Mouse (Mus musculus) layer of hippocampus, postnatal 10 days (tissue): ENCODE data around the gene Igfbp4. TPM values are rescaled to one million over a fixed set of nuclear protein-coding genes. Genes with fewer than 3 reads are reported as not detected.
A peak's percentile ranks its signal among the peaks of the same experiment; 100 is the strongest.

Experiments used
- DNase-seq, 2 experiments: peaks; one replicate each; pipeline ENCODE4 v3.0.0; 2021; ENCODE audit warnings: low spot score in 2 of 2
- total RNA-seq, 2 experiments: library from RNA; stranded (reverse); gene quantifications; 2 replicates each; pipeline ENCODE4 v1.2.3; 2021

Igfbp4 gene
- total RNA-seq, 2 experiments from 2014 or later: 95.0 to 96.7 TPM

DNA sequence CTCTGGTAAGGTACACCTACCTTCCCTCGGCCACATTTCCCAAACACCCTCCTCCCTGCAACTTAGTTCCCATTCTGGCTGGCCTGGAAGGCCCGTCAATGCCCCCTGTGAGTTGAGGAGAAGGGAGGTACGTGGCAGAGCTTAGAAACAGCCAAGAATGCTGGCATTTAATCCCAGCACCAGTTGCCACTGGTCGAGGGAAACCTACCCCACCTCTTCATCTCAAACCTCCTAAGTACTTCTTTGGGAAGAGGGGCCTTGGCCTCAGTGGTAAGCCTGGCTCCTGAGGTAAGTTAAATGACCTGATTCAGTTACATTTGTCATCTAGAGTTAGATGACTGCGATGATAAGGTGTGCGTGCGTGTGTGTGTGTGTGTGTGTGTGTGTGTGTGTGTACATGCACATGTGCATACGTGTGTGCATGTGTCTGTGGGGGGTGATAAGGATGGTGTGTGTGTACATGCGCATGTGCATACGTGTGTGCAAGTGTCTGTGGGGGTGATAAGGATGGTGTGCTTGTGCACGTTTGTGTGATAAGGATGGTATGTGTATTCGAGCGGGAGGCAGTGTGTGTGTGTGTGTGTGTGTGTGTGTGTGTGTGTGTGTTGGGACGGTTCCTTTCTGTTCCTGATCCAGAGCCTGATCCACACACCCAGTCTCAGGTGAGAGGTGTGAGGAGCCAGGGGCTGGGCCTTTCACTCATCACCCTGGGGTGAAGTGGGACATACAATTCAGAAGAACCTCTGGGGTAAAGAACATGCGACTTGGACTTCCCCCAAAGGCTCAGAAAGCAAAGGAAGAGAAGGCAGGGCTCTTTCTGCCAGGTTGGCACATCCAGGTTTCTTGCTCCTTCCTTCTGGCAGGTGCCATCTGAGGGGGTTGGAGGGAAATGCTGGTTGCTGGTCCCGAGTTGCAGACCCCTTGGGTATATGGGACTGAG lies 1.1 kb downstream of the Igfbp4 start:
- no peak for DNase-seq

DNA sequence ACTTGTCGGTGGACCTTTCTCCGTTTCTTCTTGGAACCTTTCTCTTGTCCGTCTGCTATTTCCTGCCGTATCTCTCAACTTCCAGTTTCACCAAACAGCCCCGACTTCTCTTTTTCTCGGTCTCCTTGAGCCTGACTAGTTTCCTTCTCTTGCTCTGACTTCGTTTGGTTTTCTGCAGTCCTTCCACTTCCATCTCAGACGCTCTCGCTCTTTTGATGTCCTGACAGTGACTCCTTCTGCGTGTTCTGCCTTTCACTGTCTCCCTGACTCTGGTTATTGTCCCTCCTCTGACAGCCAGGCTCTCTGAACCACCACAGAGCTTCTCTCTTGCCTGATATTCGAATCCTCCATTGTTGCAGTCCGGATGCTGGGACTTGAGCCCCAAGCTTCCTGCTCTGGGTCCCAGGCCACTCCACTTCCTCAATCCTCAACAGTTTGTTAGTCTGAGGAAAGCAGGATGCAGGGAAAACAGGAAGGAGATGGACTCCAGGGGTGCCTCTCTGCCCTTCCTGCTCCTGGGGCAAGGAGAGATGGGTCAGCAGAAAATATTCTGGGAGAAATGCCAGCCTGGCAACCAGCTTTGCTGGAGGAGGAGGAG lies 1.9 kb downstream of the Igfbp4 start:
- no peak for DNase-seq

DNA sequence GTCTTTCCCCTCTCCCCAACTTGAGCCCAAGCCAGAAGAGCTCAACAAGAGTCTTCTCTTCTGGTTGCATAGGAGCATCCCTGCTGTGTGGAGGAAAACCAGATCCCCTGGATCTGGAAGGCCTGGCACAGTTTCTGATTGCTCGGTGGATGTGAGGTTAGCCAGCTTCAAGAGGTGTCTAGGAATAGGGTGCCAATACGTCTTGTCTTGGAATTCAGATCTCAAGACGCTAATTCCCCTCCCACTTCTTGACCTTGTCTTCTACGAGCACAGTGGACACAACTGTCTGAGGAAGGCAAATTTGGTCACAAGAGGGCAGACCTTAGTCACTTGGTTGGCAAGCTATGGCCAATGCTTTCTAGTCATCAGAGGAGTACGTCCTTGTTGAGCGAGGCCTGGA lies 2.6 kb downstream of the Igfbp4 start:
- DNase-seq: no peak

DNA sequence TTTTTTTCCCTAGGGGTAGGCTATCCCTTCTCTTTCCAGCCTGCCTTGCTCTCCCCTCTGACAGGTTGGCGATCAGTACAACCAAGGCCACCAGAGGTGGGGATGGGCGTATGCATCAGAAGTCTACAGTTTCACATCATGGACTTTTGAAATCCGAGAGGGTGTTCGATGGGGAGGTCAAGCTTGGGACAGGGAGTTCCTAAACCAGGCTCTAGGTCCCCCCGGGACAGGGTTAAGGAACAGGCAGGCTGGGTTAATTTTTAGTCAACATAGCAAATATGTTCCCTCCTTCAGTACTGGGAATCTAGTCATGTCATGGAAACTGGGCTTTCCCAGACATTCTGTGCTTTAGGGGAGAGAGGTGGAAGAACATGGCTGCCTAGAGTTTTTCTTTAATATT lies 3.3 kb downstream of the Igfbp4 start:
- no peak for DNase-seq

DNA sequence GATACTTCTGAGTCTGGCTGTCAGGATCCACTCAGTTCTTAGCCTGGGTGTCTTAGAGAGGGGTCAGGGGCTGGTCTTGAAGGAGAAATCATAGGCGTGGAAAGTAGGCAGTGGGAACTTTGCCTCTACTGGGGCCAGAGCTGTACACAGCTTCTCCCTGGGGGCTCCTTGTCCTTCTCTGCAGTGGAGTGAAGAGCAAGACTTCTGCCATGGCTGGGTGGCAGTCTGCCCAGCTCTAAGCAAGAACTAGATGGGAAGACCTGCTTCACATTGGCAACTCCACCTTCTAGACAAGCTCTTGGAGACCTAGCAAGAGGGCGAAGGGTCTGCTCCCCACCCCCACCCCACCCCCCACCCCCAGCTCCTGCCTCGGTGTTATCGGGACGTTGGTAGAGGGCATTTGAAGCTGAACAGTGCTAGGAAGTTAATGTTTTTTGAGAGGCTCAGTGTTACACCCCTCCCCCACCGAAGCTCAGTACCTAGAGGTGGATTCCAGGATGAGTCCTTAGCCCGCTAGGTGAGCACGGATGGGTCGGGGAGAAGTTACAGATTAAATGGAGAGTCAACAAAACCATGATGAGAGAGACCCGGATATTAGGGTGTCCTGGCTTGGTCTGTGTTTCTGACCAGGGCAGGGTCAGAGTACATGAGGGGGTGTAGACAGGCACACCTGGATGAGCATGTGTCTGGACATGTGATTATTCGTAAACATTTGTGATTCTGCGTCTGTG lies 4.3 kb downstream of the Igfbp4 start:
- DNase-seq: no peak

DNA sequence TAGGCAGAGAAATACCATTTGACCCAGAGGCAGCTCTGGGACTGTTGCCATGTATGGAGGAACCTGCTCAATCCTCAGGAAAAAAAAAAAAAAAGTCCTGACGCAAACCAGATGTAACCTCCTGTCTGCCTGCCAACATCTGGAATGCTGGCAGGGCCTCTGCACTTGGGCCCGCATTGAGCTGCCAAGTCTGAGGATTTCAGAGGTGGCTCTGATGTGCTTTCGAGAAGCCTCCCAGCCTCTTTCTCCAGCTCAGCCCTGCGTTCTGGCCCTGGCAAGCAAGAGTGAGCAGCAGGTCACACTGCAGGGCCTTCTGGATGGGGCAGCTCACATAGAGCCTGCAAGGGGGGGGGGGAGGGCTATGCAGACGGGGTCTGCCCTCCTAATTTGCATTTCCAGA lies 6.1 kb downstream of the Igfbp4 start:
- DNase-seq: no peak

DNA sequence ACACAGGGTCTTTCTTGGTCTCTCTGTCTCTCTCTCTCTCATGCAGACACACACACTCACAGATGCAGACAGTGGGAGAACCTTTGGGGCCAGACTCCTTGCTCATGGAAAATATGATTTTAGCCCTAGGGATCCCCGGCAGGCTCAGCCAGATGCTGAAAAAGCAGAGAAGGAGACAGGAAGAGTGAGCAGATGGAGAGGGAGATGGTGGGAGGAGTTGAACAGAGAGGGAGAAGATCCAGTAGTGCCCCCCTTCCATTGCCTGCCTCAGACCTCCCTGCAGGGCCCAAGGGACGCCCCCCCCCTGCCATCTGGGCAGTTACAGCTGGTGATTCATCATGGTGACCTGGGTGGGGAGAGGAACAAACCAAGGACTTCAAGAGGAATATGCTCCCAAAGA lies 6.6 kb downstream of the Igfbp4 start:
- DNase-seq: no peak

DNA sequence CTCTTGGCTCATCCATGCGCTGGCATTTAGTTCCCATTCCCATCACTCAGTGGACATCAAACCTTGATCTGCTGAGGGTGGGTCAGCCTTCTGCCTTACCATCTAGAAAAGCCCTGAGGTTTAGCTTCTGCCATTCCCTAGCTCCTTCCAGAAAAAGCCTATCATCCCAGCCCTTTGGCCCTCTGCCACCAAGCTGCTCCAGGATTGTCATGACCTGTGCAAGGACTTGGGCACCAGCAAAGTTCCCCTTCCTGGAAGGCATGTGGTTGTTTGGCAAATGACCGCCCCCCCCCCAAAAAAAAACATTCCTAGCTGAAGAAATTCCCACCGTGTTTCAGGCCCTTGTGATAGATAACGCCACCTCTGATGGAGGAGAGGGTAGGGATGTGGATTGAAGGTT lies 14.1 kb downstream of the Igfbp4 start:
- DNase-seq: no peak

DNA sequence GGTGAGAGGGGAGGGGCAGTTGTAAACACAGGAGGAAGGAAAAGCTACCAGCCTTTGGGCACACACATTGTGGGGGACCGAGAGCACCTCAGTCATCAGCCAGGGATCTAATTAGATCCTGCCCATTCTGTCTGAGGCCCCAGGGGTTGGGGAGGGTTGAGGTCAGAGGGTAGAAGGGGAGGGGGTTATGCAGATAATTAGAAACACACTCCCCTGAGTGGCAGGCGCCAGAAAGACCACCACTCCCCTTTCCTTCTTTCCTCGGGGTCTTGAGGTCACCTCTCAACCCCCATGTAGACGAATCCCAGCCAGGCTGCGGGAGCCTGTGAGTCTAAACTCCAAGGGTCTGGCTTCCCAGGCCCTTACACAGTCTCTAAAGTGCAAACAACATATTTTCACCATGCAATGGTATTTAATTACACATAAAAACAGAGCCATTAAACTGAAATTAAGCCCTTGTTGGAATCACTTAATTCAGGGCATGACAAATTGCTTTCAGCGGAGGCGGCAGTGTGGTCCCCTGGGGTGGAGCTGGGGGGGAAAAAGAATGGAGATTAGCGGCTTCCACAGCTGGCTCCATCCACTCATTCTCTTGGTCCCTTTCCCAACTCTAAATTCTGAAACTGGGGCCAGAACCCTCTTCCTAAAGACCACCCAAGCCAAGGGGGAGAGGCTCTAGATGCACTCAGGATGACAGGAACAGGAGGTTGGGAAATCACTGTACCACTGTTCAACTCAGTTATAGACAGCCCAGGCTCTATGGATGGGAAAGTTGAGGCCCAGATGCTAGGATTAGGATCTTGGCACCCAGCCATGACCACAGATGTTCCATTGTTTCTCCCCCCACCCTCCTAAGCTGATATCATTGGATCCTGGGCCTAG lies 14.8 kb downstream of the Igfbp4 start:
- DNase-seq: no peak

DNA sequence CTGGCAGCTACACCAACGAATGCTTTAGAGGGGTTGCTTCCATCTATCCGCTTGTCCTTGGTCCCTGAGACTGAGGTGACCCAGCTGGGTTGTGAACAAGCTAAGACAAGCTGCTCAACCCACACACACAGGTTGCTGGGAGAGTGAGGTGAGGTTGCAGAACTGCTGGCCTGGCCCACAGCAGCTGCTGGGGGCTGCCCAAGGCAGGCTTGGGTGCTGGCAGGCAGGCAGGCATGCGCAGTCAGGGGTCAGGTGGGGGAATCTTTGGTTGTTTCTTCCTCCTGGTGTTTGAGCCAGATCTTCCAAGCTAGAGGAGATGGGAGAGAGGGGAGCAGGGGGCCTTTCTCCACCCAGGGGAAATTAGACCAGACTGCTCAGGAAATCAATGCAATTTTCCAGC lies 19.4 kb downstream of the Igfbp4 start:
- DNase-seq: no peak

DNA sequence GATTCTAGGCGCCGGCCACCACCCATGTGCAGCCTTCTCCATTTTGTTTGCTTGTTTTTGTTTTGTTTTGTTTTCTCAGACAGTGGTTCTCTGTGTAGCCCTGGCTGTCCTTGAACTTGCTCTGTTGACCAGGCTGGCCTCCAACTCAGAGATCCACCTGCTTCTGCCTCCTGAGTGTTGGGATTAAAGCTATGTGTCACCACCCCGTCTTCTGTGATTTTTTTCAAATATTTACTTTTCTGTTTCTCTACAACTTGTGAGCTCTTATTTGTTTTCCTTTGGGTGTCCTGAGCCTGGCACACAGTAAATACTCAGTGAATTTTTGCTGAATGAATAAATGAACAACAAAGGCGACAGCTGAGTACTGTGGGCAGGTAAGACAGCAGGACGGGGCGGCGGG lies 21.6 kb downstream of the Igfbp4 start:
- DNase-seq: no peak

DNA sequence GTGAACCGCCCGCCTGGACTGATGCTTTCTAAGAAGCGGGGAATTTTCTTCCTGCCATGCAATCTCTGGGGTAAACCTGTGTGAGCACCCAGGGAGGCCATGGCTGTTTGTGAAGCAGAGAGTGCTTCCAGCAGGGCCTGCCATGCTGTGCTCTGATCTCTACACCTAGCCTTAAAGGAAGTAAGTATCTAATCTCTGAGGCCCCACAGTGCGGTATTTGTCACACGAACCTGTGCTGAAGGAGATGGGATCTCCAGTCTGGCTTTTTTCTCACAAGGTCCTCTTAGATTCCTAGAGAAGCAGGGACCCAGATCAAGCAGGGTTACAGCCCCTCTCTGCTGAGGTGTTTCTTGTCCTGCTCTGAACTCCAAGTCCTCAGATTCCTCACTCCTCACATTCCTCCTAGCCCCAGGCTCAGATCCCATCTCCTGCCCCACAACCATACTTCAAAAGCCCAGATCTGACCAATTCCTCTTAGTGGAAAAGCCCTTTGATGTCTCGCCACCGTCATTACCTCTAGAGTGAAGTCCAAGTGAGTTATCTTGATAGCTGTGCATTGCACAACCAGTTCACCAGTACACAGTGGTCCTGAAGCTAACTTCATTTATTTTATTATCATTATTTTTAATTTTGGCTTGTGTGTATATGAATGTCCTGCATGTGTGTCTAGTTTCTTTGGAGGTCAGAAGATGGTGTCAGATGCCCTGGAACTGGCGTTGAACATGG lies 22.5 kb downstream of the Igfbp4 start:
- no peak for DNase-seq

DNA sequence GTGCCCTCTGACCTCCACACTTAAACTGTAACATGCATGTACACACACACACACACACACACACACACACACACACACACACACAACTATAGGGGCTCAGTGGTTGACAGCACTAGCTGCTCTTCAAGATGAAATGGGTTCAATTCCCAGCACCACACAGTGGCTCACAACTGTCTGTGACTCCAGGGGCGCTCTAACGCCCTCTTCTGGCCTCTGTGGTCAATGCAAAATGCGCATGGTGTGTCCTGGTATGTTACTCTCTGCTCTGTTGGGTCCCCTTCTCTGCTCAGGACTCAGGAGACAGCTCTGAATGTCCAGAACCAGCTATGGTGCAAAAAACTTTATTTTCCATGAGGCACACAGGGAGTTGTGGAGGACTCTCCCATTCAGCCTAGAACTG lies 24.3 kb downstream of the Igfbp4 start:
- no peak for DNase-seq

DNA sequence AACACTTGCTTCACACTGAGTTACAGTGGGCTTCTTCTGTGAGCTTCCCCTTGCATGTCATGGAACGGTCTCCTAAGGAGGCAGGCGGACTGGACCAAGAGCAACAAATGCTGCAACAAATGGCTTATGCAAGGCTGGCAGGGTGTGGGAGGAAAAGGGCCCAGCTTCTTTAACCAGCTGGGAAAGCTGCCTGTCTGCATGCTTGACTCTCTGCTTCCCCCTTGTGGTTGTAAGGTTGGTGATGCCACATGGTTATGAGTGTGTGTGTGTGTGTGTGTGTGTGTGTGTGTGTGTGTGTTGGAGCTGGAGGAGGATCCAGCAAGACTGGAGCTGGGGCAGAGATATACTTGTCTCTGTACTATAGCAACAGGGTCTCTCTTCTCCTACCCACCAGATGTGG lies 24.9 kb downstream of the Igfbp4 start:
- DNase-seq: peak; percentile 80 to 81

DNA sequence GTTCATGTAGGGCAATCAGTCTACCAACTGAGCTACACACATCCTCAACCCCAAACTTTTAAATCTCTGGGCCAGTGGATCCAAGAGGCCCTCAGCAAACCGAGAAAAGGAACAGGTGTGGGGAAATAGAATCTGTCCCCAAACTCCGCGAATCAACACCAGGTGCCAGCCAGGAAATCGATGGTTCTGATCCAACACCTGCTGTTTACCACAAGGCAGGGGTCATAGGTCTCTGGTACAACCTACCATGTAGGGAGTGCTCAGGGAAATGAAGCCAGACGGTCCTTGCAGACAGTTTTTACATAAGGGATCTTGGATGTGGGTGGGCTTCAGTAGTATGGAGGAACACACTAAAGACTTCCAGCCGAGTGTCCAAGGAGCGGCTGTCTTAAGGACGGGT lies 26.5 kb downstream of the Igfbp4 start:
- DNase-seq: no peak

DNA sequence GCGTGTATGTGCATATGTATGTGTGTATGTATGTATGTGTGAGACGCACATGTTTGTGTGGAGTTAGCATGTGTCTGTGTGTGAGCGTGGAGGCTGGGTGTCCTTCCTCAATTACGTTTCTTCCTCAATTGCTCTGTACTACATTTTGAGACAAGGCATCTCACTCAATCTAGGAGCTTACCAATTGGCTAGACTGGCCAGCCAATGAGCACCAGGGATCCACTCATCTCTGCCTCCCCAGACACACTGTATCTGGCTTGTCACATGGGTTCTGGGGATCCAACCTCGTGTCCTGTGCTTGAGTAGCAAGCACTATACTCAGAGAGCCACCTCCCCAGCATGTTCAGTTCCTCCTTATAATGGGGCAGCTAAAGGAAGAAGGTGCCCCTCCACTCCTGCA lies 27.4 kb downstream of the Igfbp4 start:
- DNase-seq: no peak

DNA sequence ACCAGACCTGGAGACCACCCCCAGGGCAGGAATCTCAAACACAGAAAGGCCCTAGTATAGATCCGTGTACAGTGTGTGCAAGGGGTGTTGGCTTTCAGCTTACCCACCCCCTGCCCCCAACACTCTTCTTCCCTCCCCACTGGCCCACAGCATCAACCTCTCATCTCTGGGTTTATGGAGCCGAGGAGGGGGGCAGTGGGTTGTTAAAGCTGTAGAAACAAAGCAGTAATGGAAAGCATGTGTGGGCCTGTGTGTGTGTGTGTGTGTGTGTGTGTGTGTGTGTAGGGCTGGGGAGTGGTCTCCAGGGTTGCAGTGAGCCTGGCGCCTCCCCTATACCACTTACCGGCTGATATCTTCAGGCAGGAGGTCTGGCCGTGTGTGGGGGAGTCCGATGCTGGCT lies 30.8 kb downstream of the Igfbp4 start:
- DNase-seq: no peak

DNA sequence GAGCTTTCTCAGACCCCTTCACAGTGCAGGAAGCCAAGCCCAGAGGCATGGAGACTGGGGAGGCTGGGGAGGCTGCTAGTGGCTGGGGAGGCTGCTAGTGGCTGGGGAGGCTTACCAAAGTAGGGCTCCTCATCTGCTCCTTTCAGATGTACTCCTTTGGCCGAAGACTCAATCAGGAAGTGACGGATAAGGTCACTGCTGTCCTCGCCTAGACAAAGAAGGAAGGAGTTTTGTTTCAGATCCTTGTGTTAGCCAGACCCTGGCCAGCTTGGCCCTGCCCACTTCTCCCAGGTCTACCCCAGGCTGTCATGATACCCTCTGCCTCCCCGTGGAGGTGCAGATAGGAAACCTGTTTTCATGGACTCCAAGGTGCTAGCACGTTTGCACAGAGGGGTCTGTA lies 32.7 kb downstream of the Igfbp4 start:
- DNase-seq: no peak

DNA sequence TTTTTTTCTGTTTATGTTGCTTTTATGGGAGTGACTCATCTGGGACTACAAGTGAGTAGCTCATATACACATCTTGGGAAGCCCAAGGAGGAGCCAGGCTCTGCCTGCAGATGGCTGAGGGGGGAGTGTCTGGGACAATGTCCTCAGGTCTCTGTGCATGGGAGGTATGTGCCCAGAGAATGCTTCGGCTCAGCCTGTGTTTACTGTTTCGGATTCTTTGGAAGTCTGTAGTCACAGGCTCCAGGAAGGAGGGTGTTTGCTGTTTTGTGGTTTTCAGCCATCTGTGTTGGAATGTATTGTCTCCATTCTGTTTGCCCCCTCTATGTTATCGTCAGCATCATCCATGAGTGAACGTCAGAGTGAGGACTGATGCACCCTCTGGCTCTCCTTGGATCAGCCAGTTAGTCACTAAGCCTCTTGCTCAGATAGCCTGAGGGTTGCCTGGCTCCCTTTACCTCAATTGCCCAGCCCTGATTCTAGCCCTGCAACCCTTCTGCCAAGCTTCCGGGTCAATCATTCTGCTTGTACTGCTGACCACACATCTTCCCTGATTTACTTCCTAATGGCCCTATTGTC lies 35.8 kb downstream of the Igfbp4 start:
- no peak for DNase-seq

DNA sequence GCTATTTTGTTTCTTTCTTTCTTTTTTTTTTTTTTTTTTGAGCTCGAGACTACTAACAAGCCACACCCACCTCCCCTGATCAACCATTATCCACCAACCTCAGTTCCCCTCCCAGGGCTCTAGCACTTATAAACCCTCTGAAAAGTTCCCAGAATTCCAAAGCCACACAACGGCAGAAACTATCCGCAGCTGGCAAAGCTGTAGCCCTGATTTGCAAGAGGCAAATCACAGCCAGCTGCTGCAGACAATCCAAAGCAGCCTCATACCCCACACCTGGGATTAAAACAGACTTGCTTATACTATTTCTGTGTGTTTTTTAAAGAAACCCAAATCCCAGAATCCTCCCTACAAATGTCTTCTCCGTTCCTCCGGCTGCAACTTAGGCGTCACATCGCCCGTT lies 36.8 kb downstream of the Igfbp4 start:
- no peak for DNase-seq
